Mouse (Mus musculus): ENCODE measurements around the gene Ttll12. TPM values are rescaled to one million over a fixed set of nuclear protein-coding genes. Genes with fewer than 3 reads are reported as not detected.

The Ttll12 gene
- total and polyA plus RNA-seq, 2 experiments = 4.9 to 11.2 TPM

DNA sequence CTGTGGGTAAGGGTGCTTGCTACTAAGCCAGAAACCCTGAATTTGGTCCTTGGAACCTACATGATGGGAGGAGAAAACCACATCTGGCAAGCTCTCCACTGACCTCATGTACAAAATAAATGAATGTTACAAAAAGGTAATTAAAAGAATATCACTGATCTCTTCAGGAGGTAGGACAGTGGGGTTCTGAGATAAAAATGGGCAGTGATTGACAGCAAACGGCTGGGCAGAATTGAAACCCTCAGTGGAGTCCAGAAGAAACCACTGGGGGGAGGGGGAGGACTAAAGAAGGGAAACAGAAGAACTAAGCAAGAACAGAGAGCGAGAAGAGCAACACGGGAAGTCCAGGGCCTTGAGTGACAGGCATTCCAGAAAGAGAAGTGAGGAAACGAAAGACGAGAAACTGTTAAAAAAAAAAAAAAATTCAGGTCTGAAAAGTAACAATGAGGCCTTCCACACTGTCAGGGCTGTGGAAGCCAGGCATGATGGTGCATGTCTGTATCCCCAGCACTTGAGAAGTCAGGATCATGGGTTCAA lies 33.9 kb downstream of the Ttll12 start:
- Histone ChIP-seq H3K36me3 (ENCODE audit: control insufficient read depth, insufficient read depth, low read length) (no peaks in the 10 kb centered on the region), H3K4me3 (ENCODE audit: insufficient read depth, low read depth, low read length) (no peak overlapping the region), H3K4me1 (ENCODE audit: control insufficient read depth, insufficient read depth, low read length) (peaks cover 7% of the 10 kb centered on the region), H3K27me3 (ENCODE audit: control insufficient read depth, insufficient read depth, low read length) (no peaks in the 10 kb centered on the region), H3K27ac (replicated peaks; ENCODE audit: insufficient read depth, low read depth, low read length) (no peak overlapping the region), H3K79me2 (ENCODE audit: control insufficient read depth, insufficient read depth, low read length) (peaks cover 12% of the 10 kb centered on the region; the same call in 1 of the 2 replicates), H3K9ac (ENCODE audit: low read depth, low read length) (no peak overlapping the region)
- WGBS = 79% methylated on average over 5 of the region's 5 CpGs
- DNase-seq (ENCODE audit: extremely low read depth, low read depth, low spot score) = no peak
- no peak for TF ChIP-seq CTCF (IDR thresholded peaks at IDR 0.05; ENCODE audit: low read depth, low read length)
- TF ChIP-seq POLR2A (IDR thresholded peaks at IDR 0.05; ENCODE audit: extremely low read depth, insufficient read depth, low read length) = no peak

DNA sequence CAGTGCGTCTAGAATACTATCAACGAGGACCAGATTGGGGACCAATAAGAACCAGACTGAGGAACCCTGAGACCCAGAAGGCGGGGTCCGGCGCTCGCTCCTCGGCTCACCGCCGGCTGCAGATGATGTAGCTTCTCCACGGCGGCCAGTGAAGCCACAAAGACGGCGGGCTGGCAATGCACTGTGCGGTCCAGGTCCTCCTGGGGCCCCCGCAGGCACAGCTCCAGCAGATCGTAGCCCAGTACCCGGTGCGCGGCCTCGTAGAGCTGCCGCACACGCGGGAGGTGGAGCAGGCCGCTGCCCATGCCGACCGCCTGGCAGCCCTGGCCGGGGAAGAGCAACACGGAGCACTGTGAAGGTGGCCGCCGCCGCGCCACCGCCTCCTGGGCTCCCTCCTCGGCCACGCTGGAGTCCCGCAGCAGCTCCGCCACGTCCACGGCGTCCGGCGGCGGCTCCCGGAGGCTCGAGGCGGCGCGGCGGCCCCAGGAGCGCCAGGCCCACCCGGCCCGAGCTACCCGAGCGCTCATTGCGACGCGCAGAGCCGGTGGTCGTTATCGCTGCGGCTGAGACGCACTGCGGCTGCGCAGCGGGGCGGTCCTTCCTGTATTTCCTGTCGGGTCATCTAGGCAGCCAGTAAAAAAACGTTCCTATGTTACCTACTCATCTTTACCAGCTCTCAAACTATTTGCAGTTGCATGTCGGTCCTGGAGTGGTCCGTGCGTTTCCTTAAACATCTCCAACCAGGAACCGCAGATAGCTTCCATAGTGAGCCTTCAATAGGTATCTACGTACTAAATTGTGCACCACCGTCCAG lies 39.6 kb downstream of the Ttll12 start:
- WGBS = under 1% methylated on average over 74 of the region's 74 CpGs
- peak; percentile 84 for TF ChIP-seq POLR2A (IDR thresholded peaks at IDR 0.05; ENCODE audit: extremely low read depth, insufficient read depth, low read length)
- no peak for TF ChIP-seq CTCF (IDR thresholded peaks at IDR 0.05; ENCODE audit: low read depth, low read length)

DNA sequence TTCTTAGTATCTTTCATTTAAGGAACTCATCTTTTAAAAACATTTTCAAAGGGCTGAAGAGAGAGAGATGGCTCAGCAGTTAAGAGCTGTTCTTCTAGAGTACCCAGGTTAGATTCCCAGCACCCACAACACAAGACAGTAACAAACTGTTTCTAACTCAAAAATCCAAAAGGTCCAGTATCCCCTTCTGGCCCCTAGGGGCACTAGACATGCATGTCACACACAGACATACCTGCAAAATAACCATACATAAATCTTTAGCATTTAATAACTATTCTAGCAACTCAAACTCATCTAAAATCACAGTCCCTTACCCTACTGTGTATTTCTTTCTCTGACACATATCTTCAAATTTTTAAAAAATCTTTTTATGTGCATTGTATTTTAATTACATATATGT lies 41.1 kb downstream of the Ttll12 start:
- no peak for DNase-seq (ENCODE audit: extremely low read depth, low read depth, low spot score)
- H3K27me3 ChIP-seq (ENCODE audit: control insufficient read depth, insufficient read depth, low read length) = no peaks in the 10 kb centered on the region
- TF ChIP-seq CTCF (IDR thresholded peaks at IDR 0.05; ENCODE audit: low read depth, low read length) (no peak), POLR2A (IDR thresholded peaks at IDR 0.05; ENCODE audit: extremely low read depth, insufficient read depth, low read length) (no peak)
- H3K27ac ChIP-seq (replicated peaks; ENCODE audit: insufficient read depth, low read depth, low read length) = no peak overlapping the region
- no peak overlapping the region for H3K4me3 ChIP-seq (ENCODE audit: insufficient read depth, low read depth, low read length)
- H3K9ac ChIP-seq (ENCODE audit: low read depth, low read length) = no peak overlapping the region
- peaks cover 2% of the 10 kb centered on the region; the same call in 1 of the 2 replicates for H3K36me3 ChIP-seq (ENCODE audit: control insufficient read depth, insufficient read depth, low read length)
- no peaks in the 10 kb centered on the region for H3K79me2 ChIP-seq (ENCODE audit: control insufficient read depth, insufficient read depth, low read length)
- H3K4me1 ChIP-seq (ENCODE audit: control insufficient read depth, insufficient read depth, low read length) = 0 out of 2 replicates have a peak, but pooled peaks cover 2% of the 10 kb centered on the region

More for the DNA sequence above, 39.6 kb downstream of the Ttll12 start:
- Histone ChIP-seq H3K4me3 (ENCODE audit: insufficient read depth, low read depth, low read length) (peak overlapping the region; percentile 85), H3K36me3 (ENCODE audit: control insufficient read depth, insufficient read depth, low read length) (no peaks in the 10 kb centered on the region; the same call in 1 of the 2 replicates), H3K27me3 (ENCODE audit: control insufficient read depth, insufficient read depth, low read length) (no peaks in the 10 kb centered on the region), H3K79me2 (ENCODE audit: control insufficient read depth, insufficient read depth, low read length) (no peaks in the 10 kb centered on the region), H3K4me1 (ENCODE audit: control insufficient read depth, insufficient read depth, low read length) (0 out of 2 replicates have a peak, but pooled peaks cover 2% of the 10 kb centered on the region), H3K27ac (replicated peaks; ENCODE audit: insufficient read depth, low read depth, low read length) (peak overlapping the region; percentile 79), H3K9ac (ENCODE audit: low read depth, low read length) (peak overlapping the region; percentile 99)
- peak; percentile 79 for DNase-seq (ENCODE audit: extremely low read depth, low read depth, low spot score)

DNA sequence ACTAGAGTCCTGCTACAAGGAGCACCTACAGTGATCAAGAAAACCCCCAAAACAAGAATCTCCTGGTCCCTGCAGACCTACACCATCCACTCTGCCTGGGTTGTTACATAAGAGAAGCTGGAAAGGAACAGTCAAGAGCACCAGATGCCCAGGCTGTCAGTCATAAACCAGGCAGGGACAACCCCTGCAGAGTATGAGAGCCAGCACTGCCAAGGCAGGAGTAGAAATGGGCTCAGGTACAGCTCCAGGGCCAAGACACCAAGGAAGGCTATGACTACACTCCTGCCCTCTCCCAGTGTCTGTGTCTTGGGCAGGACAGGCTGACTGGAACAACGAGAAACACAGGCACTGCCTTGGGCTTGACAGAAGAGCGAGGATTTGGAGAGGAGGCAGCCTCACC lies 44.8 kb downstream of the Ttll12 start:
- 77% methylated on average over 2 of the region's 2 CpGs for WGBS
- Histone ChIP-seq H3K27me3 (ENCODE audit: control insufficient read depth, insufficient read depth, low read length) (no peaks in the 10 kb centered on the region), H3K4me1 (ENCODE audit: control insufficient read depth, insufficient read depth, low read length) (no peaks in the 10 kb centered on the region), H3K4me3 (ENCODE audit: insufficient read depth, low read depth, low read length) (no peak overlapping the region), H3K79me2 (ENCODE audit: control insufficient read depth, insufficient read depth, low read length) (no peaks in the 10 kb centered on the region), H3K9ac (ENCODE audit: low read depth, low read length) (no peak overlapping the region), H3K36me3 (ENCODE audit: control insufficient read depth, insufficient read depth, low read length) (peaks cover 7% of the 10 kb centered on the region; the same call in 1 of the 2 replicates), H3K27ac (replicated peaks; ENCODE audit: insufficient read depth, low read depth, low read length) (no peak overlapping the region)
- DNase-seq (ENCODE audit: extremely low read depth, low read depth, low spot score) = no peak
- no peak for TF ChIP-seq CTCF (IDR thresholded peaks at IDR 0.05; ENCODE audit: low read depth, low read length)
- TF ChIP-seq POLR2A (IDR thresholded peaks at IDR 0.05; ENCODE audit: extremely low read depth, insufficient read depth, low read length) = no peak

DNA sequence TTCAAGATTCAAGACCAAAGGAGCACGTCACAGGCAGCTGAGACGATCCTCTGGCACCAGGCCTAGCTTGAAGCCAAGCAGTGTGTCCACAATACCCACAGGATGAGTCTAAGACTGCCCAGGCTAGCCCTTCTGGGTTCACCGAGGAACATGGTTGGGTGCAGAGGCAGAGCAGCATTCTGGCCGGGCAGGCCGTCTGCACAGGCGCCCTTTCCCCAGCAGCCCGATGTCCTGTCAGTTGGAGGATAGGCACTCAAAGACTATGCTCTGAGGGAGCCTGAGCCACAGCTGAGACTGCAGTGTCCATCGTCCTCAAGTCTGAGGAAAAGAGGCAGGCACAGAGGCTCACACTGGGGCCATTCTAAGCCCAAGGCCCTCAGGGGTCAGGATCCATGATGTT lies 47.8 kb downstream of the Ttll12 start:
- Histone ChIP-seq H3K4me3 (ENCODE audit: insufficient read depth, low read depth, low read length) (no peak overlapping the region), H3K9ac (ENCODE audit: low read depth, low read length) (no peak overlapping the region), H3K27ac (replicated peaks; ENCODE audit: insufficient read depth, low read depth, low read length) (no peak overlapping the region), H3K36me3 (ENCODE audit: control insufficient read depth, insufficient read depth, low read length) (peaks cover 7% of the 10 kb centered on the region; the same call in 1 of the 2 replicates), H3K4me1 (ENCODE audit: control insufficient read depth, insufficient read depth, low read length) (no peaks in the 10 kb centered on the region), H3K27me3 (ENCODE audit: control insufficient read depth, insufficient read depth, low read length) (no peaks in the 10 kb centered on the region), H3K79me2 (ENCODE audit: control insufficient read depth, insufficient read depth, low read length) (no peaks in the 10 kb centered on the region)
- TF ChIP-seq CTCF (IDR thresholded peaks at IDR 0.05; ENCODE audit: low read depth, low read length) = no peak
- no peak for TF ChIP-seq POLR2A (IDR thresholded peaks at IDR 0.05; ENCODE audit: extremely low read depth, insufficient read depth, low read length)
- no peak for DNase-seq (ENCODE audit: extremely low read depth, low read depth, low spot score)
- WGBS = 82% methylated on average over 8 of the region's 8 CpGs

DNA sequence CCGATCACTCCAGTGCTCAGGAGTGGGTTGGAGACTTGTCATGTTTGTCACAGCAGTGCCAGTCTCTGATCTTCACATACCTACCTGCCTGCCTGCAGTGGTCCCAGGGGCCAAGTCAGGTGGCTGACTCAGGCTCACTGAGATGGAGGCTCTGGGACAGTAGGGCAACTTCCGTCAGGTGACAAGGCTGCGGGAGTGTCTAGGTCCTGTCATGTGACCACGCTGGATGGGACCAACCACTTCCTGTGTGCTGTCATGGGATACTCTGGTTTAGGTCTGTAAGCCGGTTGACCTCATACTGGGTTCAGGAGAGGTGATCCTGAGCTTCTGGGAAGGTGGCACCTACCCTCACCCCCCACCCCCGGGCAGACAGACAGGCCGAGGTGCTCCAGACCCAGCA lies 48.9 kb downstream of the Ttll12 start:
- no peak for TF ChIP-seq CTCF (IDR thresholded peaks at IDR 0.05; ENCODE audit: low read depth, low read length)
- TF ChIP-seq POLR2A (IDR thresholded peaks at IDR 0.05; ENCODE audit: extremely low read depth, insufficient read depth, low read length) = no peak
- no peaks in the 10 kb centered on the region for H3K27me3 ChIP-seq (ENCODE audit: control insufficient read depth, insufficient read depth, low read length)
- no peak overlapping the region for H3K27ac ChIP-seq (replicated peaks; ENCODE audit: insufficient read depth, low read depth, low read length)
- DNase-seq (ENCODE audit: extremely low read depth, low read depth, low spot score) = no peak
- WGBS = 87% methylated on average over 7 of the region's 7 CpGs
- no peak overlapping the region for H3K9ac ChIP-seq (ENCODE audit: low read depth, low read length)
- H3K79me2 ChIP-seq (ENCODE audit: control insufficient read depth, insufficient read depth, low read length) = no peaks in the 10 kb centered on the region
- no peaks in the 10 kb centered on the region for H3K4me1 ChIP-seq (ENCODE audit: control insufficient read depth, insufficient read depth, low read length)
- H3K4me3 ChIP-seq (ENCODE audit: insufficient read depth, low read depth, low read length) = no peak overlapping the region
- H3K36me3 ChIP-seq (ENCODE audit: control insufficient read depth, insufficient read depth, low read length) = peaks cover 9% of the 10 kb centered on the region; the same call in 1 of the 2 replicates
